8 mouse cellular contexts compared by ENCODE assay signal in genomic region chr12:103241311-103242082, GRCm38 (mm10). TPM values are rescaled to one million over a fixed set of nuclear protein-coding genes. Genes with fewer than 3 reads are reported as not detected.
DNase-seq lines count a peak whose midpoint lies in the region; ATAC-seq and TF ChIP-seq lines count a peak whose summit lies in the region.

No protein-coding gene starts in this region.

- H3K27me3 ChIP-seq in intestine, embryonic 14.5 days (replicated peaks; ENCODE audit: control insufficient read depth, insufficient read depth, low read length): peaks cover 28% of the 10 kb centered on the region
- no peaks in the 10 kb centered on the region for H3K27me3 ChIP-seq in midbrain, postnatal 0 days (ENCODE audit: insufficient read depth, low read length)

- H3K4me3 ChIP-seq in left cerebral cortex, adult 2 months: peak overlapping the region; percentile 50
- peak overlapping the region; percentile 58 for H3K4me3 ChIP-seq in intestine, embryonic 14.5 days (ENCODE audit: low read depth, low read length)
- H3K4me3 ChIP-seq in midbrain, postnatal 0 days (ENCODE audit: low read depth, low read length): peak overlapping the region; percentile 72

- H3K9ac ChIP-seq in intestine, embryonic 14.5 days (ENCODE audit: low read length): no peak overlapping the region
- peak overlapping the region; percentile 67 for H3K9ac ChIP-seq in midbrain, postnatal 0 days (replicated peaks; ENCODE audit: low read length, poor library complexity, severe bottlenecking)

- intact Hi-C loops in left cerebral cortex, adult 2 months (cut with DNase I): loop anchor here (1.0 to 5.0 kb wide), 3 partner anchors 49 to 97 kb away; no protein-coding TSS in a partner anchor

- no peaks in the 10 kb centered on the region for H3K9me3 ChIP-seq in intestine, embryonic 14.5 days (ENCODE audit: control insufficient read depth, low read length)
- H3K9me3 ChIP-seq in midbrain, postnatal 0 days (ENCODE audit: low read length): no peaks in the 10 kb centered on the region

- no peaks in the 10 kb centered on the region for H3K36me3 ChIP-seq in intestine, embryonic 14.5 days (ENCODE audit: control insufficient read depth, insufficient read depth, low read length)
- H3K36me3 ChIP-seq in midbrain, postnatal 0 days (ENCODE audit: insufficient read depth, low read length): no peaks in the 10 kb centered on the region

- 10% methylated on average over 36 of the region's 36 CpGs for WGBS in intestine, embryonic 14.5 days
- 10% methylated on average over 35 of the region's 36 CpGs for WGBS in midbrain, postnatal 0 days

- no peak for TF ChIP-seq CTCF in left cerebral cortex, adult 2 months (IDR thresholded peaks at IDR 0.05)
- TF ChIP-seq CTCF in midbrain, postnatal 0 days (IDR thresholded peaks at IDR 0.05): no peak

- peak; percentile 35 for ATAC-seq in intestine, embryonic 14.5 days (replicated peaks; ENCODE audit: low FRiP score, low TSS enrichment, low read depth)
- peak; percentile 41 for ATAC-seq in midbrain, postnatal 0 days (ENCODE audit: low FRiP score)
- no peak for ATAC-seq in erythroblast, adult 5-6 weeks (replicated peaks; ENCODE audit: low FRiP score, poor library complexity, severe bottlenecking)

- peak overlapping the region; percentile 73 for H3K4me2 ChIP-seq in intestine, embryonic 14.5 days (ENCODE audit: low read length)
- H3K4me2 ChIP-seq in midbrain, postnatal 0 days (ENCODE audit: low read depth, low read length, poor library complexity, severe bottlenecking): peak overlapping the region; percentile 96

- H3K4me1 ChIP-seq in intestine, embryonic 14.5 days (replicated peaks; ENCODE audit: control insufficient read depth, insufficient read depth, low read length): no peaks in the 10 kb centered on the region; the same call in 1 of the 2 replicates
- H3K4me1 ChIP-seq in midbrain, postnatal 0 days (ENCODE audit: insufficient read depth, low read length): no peaks in the 10 kb centered on the region; the same call in 1 of the 2 replicates

- peak in 1 of 2 experiments; percentile 18 for DNase-seq in left cerebral cortex, adult 2 months (ENCODE audit: extremely low spot score in 1 of 2, low spot score in 2 of 2)
- no peak for DNase-seq in left cerebral cortex, adult 9 months (ENCODE audit: low spot score in 2 of 2)
- DNase-seq in embryo, embryonic 11 days: peak; percentile 69
- no peak for DNase-seq in intestine, embryonic 14.5 days (ENCODE audit: low spot score)
- no peak for DNase-seq in midbrain, postnatal 0 days (ENCODE audit: low spot score)
- DNase-seq in layer of hippocampus, adult 8-10 months (ENCODE audit: low spot score in 2 of 2): no peak
- DNase-seq in thymus, postnatal 10 days (ENCODE audit: low spot score in 2 of 2): no peak

- H3K27ac ChIP-seq in left cerebral cortex, adult 2 months: no peak overlapping the region
- H3K27ac ChIP-seq in intestine, embryonic 14.5 days (ENCODE audit: low read depth): no peak overlapping the region
- no peak overlapping the region for H3K27ac ChIP-seq in midbrain, postnatal 0 days (ENCODE audit: low read depth, low read length)

RNA-seq across cellular contexts. Expression of gene Prima1, which starts 0.5 kb away (rescaled TPM):
- 1 to 10 TPM; 4.2 to 6.1 TPM for total RNA-seq in left cerebral cortex, adult 2 months (2021)
- 1.8 and 2.7 TPM in 2 replicates for polyA plus RNA-seq in intestine, embryonic 14.5 days (2014; fragmentation: Nextera tagmentation; extraction: Ambion mirVana)
- 0.44 and 2.3 TPM in 2 replicates for total RNA-seq in midbrain, postnatal 0 days (2014; rRNA removed)
- polyA plus RNA-seq in midbrain, postnatal 0 days (2015; fragmentation: Nextera tagmentation; extraction: Ambion mirVana): 0.46 and 1.2 TPM in 2 replicates
- total RNA-seq in erythroblast, adult 5-6 weeks (2015; ENCODE audit: low replicate concordance): not detected in 2 replicates
- not detected in 2 replicates for total RNA-seq in erythroblast, adult 5-6 weeks (2017; ENCODE audit: low replicate concordance)
- total RNA-seq in layer of hippocampus, adult 8-10 months (2022): 1 to 10 TPM; 4.1 to 7.1 (median 5.0) TPM
